Mouse (Mus musculus) hindbrain, embryonic 16.5 days (tissue): ENCODE data around the gene Lct. TPM values are rescaled to one million over a fixed set of nuclear protein-coding genes. Genes with fewer than 3 reads are reported as not detected.

Source experiments
- ATAC-seq: fragments of 200-750 bp; cut with Nextera tagmentation; 2 replicates; pipeline ENCODE4 v1.8.0; 2017; ENCODE audit warnings: moderate TSS enrichment, moderate library complexity
- H3K27ac ChIP-seq: fragments of 300-500 bp; sonication (generic); 2 replicates; pipeline ENCODE4 v1.5.1; 2014; ENCODE audit warnings: low read depth, mild to moderate bottlenecking, control low read depth, low read length, moderate library complexity
- H3K27me3 ChIP-seq: fragments of 300-500 bp; sonication (generic); replicated peaks from 2 replicates; pipeline ENCODE4 v1.6.1; 2014; ENCODE audit warnings: low read length; ENCODE audit not compliant: control insufficient read depth, insufficient read depth
- H3K36me3 ChIP-seq: fragments of 300-500 bp; sonication (generic); 2 replicates; pipeline ENCODE4 v1.6.1; 2014; ENCODE audit warnings: mild to moderate bottlenecking, low read length, moderate library complexity, mixed read lengths; ENCODE audit not compliant: control insufficient read depth, insufficient read depth
- H3K4me1 ChIP-seq: fragments of 300-500 bp; sonication (generic); 2 replicates; pipeline ENCODE4 v1.6.1; 2014; ENCODE audit warnings: low read depth, low read length; ENCODE audit not compliant: control insufficient read depth, insufficient read depth
- H3K4me2 ChIP-seq: fragments of 300-500 bp; sonication (generic); 2 replicates; pipeline ENCODE4 v1.6.1; 2014; ENCODE audit warnings: mild to moderate bottlenecking, low read length, control low read depth, moderate library complexity
- H3K4me3 ChIP-seq: fragments of 300-500 bp; sonication (generic); 2 replicates; pipeline ENCODE4 v1.5.1; 2014; ENCODE audit warnings: mild to moderate bottlenecking, low read length, control low read depth, moderate library complexity
- H3K9ac ChIP-seq: fragments of 300-500 bp; sonication (generic); 2 replicates; pipeline ENCODE4 v1.6.1; 2014; ENCODE audit warnings: low read depth, mild to moderate bottlenecking, control low read depth, low read length, moderate library complexity
- H3K9me3 ChIP-seq: fragments of 300-500 bp; sonication (generic); 2 replicates; pipeline ENCODE4 v1.6.1; 2014; ENCODE audit warnings: mild to moderate bottlenecking, low read length, moderate library complexity; ENCODE audit not compliant: control insufficient read depth
- whole genome bisulfite sequencing: fragments of 180-500 bp; shearing (Covaris S2); extraction: QIAGEN DNeasy Blood & Tissue Kit; methylation state at CpG from one replicate; pipeline ENCODE4 v1.1.7; 2014; 5-methylcytosine and 5-hydroxymethylcytosine counted together
- polyA plus RNA-seq: library from polyadenylated mRNA; unstranded; fragments of >200 nt; fragmentation: Nextera tagmentation; extraction: Ambion mirVana; gene quantifications from 2 replicates; pipeline ENCODE4 v1.2.1, GENCODE M21; 2015

Gene Lct
- polyA plus RNA-seq, 1 experiment from 2014 or later = 1.0 TPM

DNA sequence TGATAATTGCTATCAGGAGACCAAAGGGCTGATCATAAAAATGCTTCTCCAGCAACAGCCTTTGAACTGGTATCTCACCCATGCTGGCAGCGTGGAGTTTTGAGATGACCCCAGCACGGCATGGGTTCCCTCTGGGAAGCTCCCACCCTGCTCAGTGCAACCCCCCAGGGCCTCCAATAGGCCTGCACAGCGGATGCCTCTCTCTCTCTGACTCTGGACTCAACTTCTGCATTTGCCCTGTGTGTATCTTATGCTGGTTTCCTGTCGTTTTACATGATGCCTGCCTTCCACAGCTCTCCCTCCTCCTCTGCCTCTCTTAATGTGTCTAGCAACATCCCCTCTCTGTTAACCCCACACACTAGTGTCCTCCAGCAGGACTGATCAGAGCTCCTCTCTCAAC lies 13.5 kb downstream of the Lct start:
- Histone ChIP-seq H3K9me3 (no peaks in the 10 kb centered on the region), H3K27me3 (no peaks in the 10 kb centered on the region), H3K4me2 (no peak overlapping the region), H3K9ac (no peak overlapping the region), H3K4me1 (no peaks in the 10 kb centered on the region), H3K4me3 (no peak overlapping the region), H3K27ac (no peak overlapping the region), H3K36me3 (no peaks in the 10 kb centered on the region)
- WGBS = 68% methylated on average over 4 of the region's 4 CpGs
- ATAC-seq = no peak

DNA sequence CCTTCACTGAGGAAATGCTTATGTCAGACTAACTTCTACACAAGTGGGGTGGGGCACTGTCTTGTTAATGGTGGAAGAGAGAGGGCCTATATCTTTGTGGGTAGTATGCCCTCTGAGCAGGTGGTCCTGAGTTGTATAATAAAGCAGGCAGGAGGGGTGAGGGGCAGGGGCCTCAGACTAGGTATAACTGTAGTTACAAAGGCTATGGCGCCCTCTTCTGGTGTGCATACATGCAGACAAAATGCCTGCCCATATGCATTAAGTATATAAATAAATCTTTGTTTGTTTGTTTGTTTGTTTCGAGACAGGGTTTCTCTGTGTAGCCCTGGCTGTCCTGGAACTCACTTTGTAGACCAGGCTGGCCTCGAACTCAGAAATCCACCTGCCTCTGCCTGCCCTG lies 19.1 kb downstream of the Lct start:
- Histone ChIP-seq H3K4me3 (no peak overlapping the region), H3K9ac (no peak overlapping the region), H3K4me2 (no peak overlapping the region), H3K27me3 (no peaks in the 10 kb centered on the region), H3K27ac (no peak overlapping the region), H3K9me3 (no peaks in the 10 kb centered on the region), H3K36me3 (no peaks in the 10 kb centered on the region), H3K4me1 (no peaks in the 10 kb centered on the region; the same call in 1 of the 2 replicates)
- ATAC-seq = no peak
- WGBS = 83% methylated on average over 3 of the region's 3 CpGs

DNA sequence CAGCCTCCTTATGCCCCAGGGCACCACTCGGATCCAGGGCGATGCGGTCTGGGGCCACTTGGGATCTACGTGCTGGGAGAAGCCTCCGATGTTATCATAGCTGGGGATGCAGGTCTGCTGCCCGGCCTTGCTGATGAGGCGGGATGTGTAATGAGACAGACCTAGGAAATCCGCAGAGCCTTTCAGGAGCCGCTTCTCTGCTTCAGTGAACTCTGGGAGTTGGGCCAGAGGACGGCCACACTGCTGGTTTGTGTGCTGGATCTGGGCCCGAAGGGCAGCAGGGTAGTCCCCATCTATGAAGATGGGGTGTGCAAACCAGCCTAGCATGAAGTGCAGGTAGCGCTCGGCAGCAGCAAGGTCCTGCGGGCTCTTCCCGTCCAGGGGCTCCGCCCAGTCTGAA lies 24.2 kb downstream of the Lct start:
- Histone ChIP-seq H3K36me3 (no peaks in the 10 kb centered on the region), H3K4me2 (peak overlapping the region; percentile 26; the same call in 1 of the 2 replicates), H3K27me3 (no peaks in the 10 kb centered on the region), H3K27ac (no peak overlapping the region), H3K4me3 (no peak overlapping the region), H3K9me3 (no peaks in the 10 kb centered on the region), H3K9ac (no peak overlapping the region), H3K4me1 (no peaks in the 10 kb centered on the region; the same call in 1 of the 2 replicates)
- ATAC-seq = peak; percentile 88
- WGBS = 63% methylated on average over 16 of the region's 16 CpGs

DNA sequence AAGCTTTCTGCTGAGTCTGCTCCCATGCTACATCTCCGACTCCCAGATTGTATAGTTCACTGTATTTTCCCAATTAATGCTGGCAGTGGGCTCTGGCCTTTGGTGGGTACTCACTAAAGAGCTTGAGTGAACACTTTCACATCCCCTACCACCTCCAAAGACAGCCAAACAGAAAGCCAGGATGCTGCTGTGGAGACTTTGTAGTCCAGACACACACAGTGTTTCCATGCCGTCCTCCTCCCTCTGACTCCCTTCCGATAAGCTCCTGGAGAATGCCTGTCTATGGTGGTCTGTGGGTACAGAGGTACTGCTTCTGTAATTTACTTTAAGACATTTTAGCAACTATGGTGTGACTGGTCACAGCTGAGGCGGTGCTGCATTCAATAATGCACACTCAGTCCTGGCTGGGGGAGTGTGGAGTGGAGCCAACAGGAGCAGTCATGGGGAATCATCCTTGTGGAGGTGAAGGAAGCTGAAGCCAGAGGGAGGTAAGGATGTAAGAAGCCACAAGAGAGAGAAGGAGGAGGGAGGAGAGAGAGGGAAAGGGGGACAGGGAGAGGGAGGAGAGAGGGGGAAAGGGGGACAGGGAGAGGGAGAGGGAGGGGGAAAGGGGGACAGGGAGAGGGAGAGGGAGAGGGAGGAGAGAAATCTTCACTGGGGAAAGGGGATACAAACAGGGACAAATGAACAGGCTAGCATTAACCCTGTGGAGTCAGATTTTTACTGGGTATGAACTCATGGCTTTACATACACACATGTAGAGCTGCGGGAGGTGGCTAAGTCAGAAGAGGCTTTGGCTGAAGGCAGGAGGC lies 32.2 kb downstream of the Lct start:
- WGBS = 55% methylated on average over 5 of the region's 5 CpGs
- peak; percentile 70 for ATAC-seq

DNA sequence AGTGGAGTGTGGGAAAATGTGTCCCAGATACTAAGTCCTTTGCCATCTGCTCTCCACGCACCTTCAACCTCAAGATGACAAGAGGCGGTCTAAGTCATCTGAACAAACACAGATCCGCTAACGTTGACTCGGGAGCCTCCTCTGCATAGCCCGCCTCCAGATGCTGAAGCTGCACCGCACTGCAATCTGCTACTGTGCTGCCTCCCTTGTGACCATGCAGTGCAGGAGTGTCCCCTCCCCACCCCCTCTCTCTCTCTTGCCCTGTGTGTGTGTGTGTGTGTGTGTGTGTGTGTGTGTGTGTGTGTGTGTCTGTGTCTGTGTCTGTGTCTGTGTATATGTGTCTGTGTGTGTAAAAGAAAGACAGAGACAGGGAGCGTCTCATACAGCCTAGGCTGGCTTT lies 32.8 kb downstream of the Lct start:
- H3K4me3 ChIP-seq = no peak overlapping the region
- WGBS = 84% methylated on average over 8 of the region's 8 CpGs
- ATAC-seq = peak; percentile 37; the same call in 1 of the 2 replicates
- H3K27me3 ChIP-seq = no peaks in the 10 kb centered on the region
- H3K9me3 ChIP-seq = no peaks in the 10 kb centered on the region
- H3K9ac ChIP-seq = no peak overlapping the region
- H3K4me2 ChIP-seq = no peak overlapping the region
- no peak overlapping the region for H3K27ac ChIP-seq
- H3K36me3 ChIP-seq = no peaks in the 10 kb centered on the region
- H3K4me1 ChIP-seq = no peaks in the 10 kb centered on the region

More for the DNA sequence above, 32.2 kb downstream of the Lct start:
- H3K36me3 ChIP-seq = no peaks in the 10 kb centered on the region
- H3K27ac ChIP-seq = 0 out of 2 replicates have a peak overlapping the region, but pooled peaks have one; percentile 9
- H3K4me1 ChIP-seq = no peaks in the 10 kb centered on the region
- H3K27me3 ChIP-seq = no peaks in the 10 kb centered on the region
- no peaks in the 10 kb centered on the region for H3K9me3 ChIP-seq
- H3K4me3 ChIP-seq = no peak overlapping the region
- H3K4me2 ChIP-seq = no peak overlapping the region
- no peak overlapping the region for H3K9ac ChIP-seq

DNA sequence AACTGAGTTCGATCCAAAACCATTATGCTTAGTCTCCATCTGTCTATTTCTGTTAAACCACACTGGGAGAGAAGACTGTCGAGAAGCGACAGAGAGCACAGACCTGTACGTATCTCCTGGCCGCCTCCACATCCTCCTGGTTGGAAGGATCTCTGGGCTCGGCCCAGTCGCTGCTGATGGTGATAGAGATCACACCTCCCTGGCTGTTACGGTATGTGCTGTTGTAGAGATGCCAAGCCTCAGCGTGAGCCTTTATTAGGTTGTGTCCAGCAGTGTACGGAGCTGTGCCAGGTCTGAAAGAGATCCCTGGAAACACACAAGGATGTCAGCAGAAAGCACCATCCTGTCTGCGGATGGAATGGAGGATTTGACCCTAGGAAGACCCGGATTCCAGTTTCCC lies 34.6 kb downstream of the Lct start:
- WGBS = 81% methylated on average over 12 of the region's 12 CpGs
- ATAC-seq = no peak
- Histone ChIP-seq H3K27ac (no peak overlapping the region), H3K4me1 (no peaks in the 10 kb centered on the region), H3K4me2 (no peak overlapping the region), H3K27me3 (no peaks in the 10 kb centered on the region), H3K9me3 (no peaks in the 10 kb centered on the region), H3K9ac (no peak overlapping the region), H3K4me3 (no peak overlapping the region), H3K36me3 (no peaks in the 10 kb centered on the region)

DNA sequence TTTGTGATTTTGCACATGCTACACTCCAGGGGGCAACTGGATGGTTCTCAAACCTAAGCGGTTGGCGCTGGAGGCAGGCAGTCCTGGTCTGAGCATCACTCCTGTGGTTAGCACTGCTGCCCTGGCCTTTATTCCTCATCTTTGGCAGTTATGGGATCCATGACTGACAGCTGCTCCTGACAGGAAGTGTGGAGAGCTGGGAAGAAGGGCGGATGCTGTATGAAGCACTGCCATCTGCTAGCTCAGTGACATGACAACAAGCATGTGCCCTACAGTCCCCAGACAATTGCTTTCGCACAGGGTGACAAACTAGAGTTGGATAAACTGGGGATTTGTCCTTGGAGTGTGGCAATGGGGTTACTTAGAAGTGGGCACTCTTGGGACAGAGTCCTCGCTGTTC lies 37.8 kb downstream of the Lct start:
- Histone ChIP-seq H3K27me3 (no peaks in the 10 kb centered on the region), H3K4me3 (no peak overlapping the region), H3K9ac (no peak overlapping the region), H3K9me3 (no peaks in the 10 kb centered on the region), H3K36me3 (no peaks in the 10 kb centered on the region), H3K27ac (no peak overlapping the region), H3K4me2 (no peak overlapping the region), H3K4me1 (no peaks in the 10 kb centered on the region)
- WGBS = 75% methylated on average over 5 of the region's 5 CpGs
- ATAC-seq = no peak

DNA sequence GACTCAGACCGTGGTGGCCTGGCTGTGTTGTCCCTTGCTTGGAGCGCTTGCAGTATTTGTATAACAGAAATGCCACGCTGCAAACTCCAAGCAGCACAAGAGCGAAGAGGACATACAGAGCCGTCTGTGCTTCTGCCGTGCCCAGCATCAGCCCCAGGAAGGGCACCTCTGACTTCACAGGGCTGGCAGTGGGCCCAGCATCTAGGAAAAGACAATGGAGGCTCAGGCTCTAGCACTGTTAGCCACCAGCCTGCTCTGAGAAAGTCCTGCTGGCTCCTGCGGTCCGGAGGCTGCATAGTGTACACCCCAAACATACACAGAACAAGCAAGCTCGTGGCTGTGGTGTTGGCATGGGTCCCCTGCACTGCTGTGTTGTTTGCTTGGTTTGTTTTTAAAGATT lies 43.0 kb downstream of the Lct start:
- Histone ChIP-seq H3K27me3 (no peaks in the 10 kb centered on the region), H3K9ac (no peak overlapping the region), H3K9me3 (no peaks in the 10 kb centered on the region), H3K4me1 (no peaks in the 10 kb centered on the region), H3K36me3 (peaks cover 10% of the 10 kb centered on the region; the same call in 1 of the 2 replicates), H3K27ac (no peak overlapping the region), H3K4me2 (no peak overlapping the region), H3K4me3 (no peak overlapping the region)
- no peak for ATAC-seq
- WGBS = 54% methylated on average over 9 of the region's 9 CpGs

DNA sequence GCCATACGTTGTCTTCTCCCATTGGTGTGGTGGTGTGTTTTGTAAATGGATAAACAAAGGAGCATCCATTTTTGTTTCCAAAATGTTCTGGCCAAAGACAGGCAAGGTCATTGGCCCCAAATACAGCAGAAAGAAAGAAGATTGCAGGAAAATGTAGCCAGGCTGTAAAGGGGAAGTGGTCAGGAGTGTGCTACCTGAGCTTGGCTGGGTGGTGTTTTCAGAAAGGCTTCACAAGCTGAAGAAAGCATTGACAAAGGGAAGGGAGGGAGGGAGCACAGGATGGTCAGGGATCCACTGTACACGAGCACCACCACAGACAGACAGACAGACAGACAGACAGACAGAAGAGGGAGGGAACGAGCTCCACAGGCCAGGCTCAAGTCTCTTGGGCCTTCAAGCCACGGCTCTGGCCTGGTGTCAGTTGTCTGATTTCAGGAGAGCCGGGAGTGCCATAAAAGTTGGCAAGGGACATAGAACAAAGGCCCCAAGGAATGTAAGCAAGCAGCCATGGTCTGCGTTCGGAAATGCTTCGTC lies 43.9 kb downstream of the Lct start:
- Histone ChIP-seq H3K9me3 (no peaks in the 10 kb centered on the region), H3K4me3 (no peak overlapping the region), H3K27ac (no peak overlapping the region), H3K36me3 (peaks cover 19% of the 10 kb centered on the region), H3K27me3 (no peaks in the 10 kb centered on the region), H3K4me2 (no peak overlapping the region), H3K4me1 (no peaks in the 10 kb centered on the region), H3K9ac (no peak overlapping the region)
- no peak for ATAC-seq
- 85% methylated on average over 8 of the region's 8 CpGs for WGBS
